Mouse (Mus musculus) MN1 (cell line): ENCODE measurements around the gene Grik4.

Experiments
- DNase-seq: peaks from one replicate; pipeline ENCODE4 v3.0.0-alpha.2; 2016; ENCODE audit warnings: low spot score

Gene Grik4

GRCm38 (mm10) chr9:42859959-42860794, 84.1 kb downstream of the Grik4 start:
- no peak for DNase-seq

- DNase-seq = no peak
Measured at GRCm38 (mm10) chr9:42858998-42859690, 85.1 kb downstream of the Grik4 start.

GRCm38 (mm10) chr9:42858576-42858975, 85.7 kb downstream of the Grik4 start:
- no peak for DNase-seq

- DNase-seq = no peak
Measured at GRCm38 (mm10) chr9:42857756-42858155, 86.5 kb downstream of the Grik4 start.

GRCm38 (mm10) chr9:42853077-42853476, 91.2 kb downstream of the Grik4 start:
- no peak for DNase-seq

GRCm38 (mm10) chr9:42850063-42850462, 94.2 kb downstream of the Grik4 start:
- DNase-seq = no peak

- DNase-seq = no peak
Measured at GRCm38 (mm10) chr9:42848061-42848460, 96.2 kb downstream of the Grik4 start.

GRCm38 (mm10) chr9:42846676-42847425, 97.4 kb downstream of the Grik4 start:
- no peak for DNase-seq

- no peak for DNase-seq
Measured at GRCm38 (mm10) chr9:42846139-42846538, 98.2 kb downstream of the Grik4 start.

GRCm38 (mm10) chr9:42844301-42844700, 100.0 kb downstream of the Grik4 start:
- no peak for DNase-seq

- no peak for DNase-seq
Measured at GRCm38 (mm10) chr9:42838299-42838698, 106.0 kb downstream of the Grik4 start.

- DNase-seq = no peak
Measured at GRCm38 (mm10) chr9:42837498-42837897, 106.8 kb downstream of the Grik4 start.

GRCm38 (mm10) chr9:42831558-42831957, 112.7 kb downstream of the Grik4 start:
- DNase-seq = no peak

- DNase-seq = no peak
Measured at GRCm38 (mm10) chr9:42819247-42819646, 125.0 kb downstream of the Grik4 start.

- no peak for DNase-seq
Measured at GRCm38 (mm10) chr9:42816815-42817214, 127.5 kb downstream of the Grik4 start.

GRCm38 (mm10) chr9:42809146-42809545, 135.1 kb downstream of the Grik4 start:
- no peak for DNase-seq

- DNase-seq = no peak
Measured at GRCm38 (mm10) chr9:42808394-42808793, 135.9 kb downstream of the Grik4 start.

GRCm38 (mm10) chr9:42803061-42803491, 141.2 kb downstream of the Grik4 start:
- DNase-seq = no peak

- no peak for DNase-seq
Measured at GRCm38 (mm10) chr9:42801929-42802328, 142.4 kb downstream of the Grik4 start.

GRCm38 (mm10) chr9:42800138-42800537, 144.2 kb downstream of the Grik4 start:
- DNase-seq = no peak

GRCm38 (mm10) chr9:42799694-42800093, 144.6 kb downstream of the Grik4 start:
- no peak for DNase-seq

GRCm38 (mm10) chr9:42799242-42799641, 145.1 kb downstream of the Grik4 start:
- no peak for DNase-seq

GRCm38 (mm10) chr9:42798280-42798679, 146.0 kb downstream of the Grik4 start:
- DNase-seq = no peak
